Mouse (Mus musculus) midbrain, embryonic 12.5 days (tissue): ENCODE data around the gene Bcas3. TPM values are rescaled to one million over a fixed set of nuclear protein-coding genes. Genes with fewer than 3 reads are reported as not detected.

ENCODE experiments used
- ATAC-seq: fragments of 200-750 bp; cut with Nextera tagmentation; 2 replicates; pipeline ENCODE4 v1.8.0; 2017; ENCODE audit warnings: low read depth, moderate TSS enrichment, moderate library complexity; ENCODE audit not compliant: low FRiP score
- H3K27ac ChIP-seq: fragments of 300-500 bp; sonication (generic); replicated peaks from 2 replicates; pipeline ENCODE4 v1.5.1; 2016; ENCODE audit warnings: mild to moderate bottlenecking
- H3K27me3 ChIP-seq: fragments of 300-500 bp; sonication (generic); 2 replicates; pipeline ENCODE4 v1.6.1; 2016; ENCODE audit warnings: mild to moderate bottlenecking
- H3K36me3 ChIP-seq: fragments of 300-500 bp; sonication (generic); 2 replicates; pipeline ENCODE4 v1.6.1; 2016
- H3K4me1 ChIP-seq: fragments of 300-500 bp; sonication (generic); 2 replicates; pipeline ENCODE4 v1.6.1; 2016
- H3K4me2 ChIP-seq: fragments of 300-500 bp; sonication (generic); replicated peaks from 2 replicates; pipeline ENCODE4 v1.6.1; 2016; ENCODE audit warnings: mild to moderate bottlenecking, moderate library complexity
- H3K4me3 ChIP-seq: fragments of 300-500 bp; sonication (generic); 2 replicates; pipeline ENCODE4 v1.5.1; 2016; ENCODE audit warnings: mild to moderate bottlenecking
- H3K9ac ChIP-seq: fragments of 300-500 bp; sonication (generic); replicated peaks from 2 replicates; pipeline ENCODE4 v1.6.1; 2016; ENCODE audit warnings: mild to moderate bottlenecking, moderate library complexity
- H3K9me3 ChIP-seq: fragments of 300-500 bp; sonication (generic); 2 replicates; pipeline ENCODE4 v1.6.1; 2016; ENCODE audit warnings: mild to moderate bottlenecking
- WGBS: fragments of 180-500 bp; shearing (Covaris S2); methylation state at CpG from one replicate; pipeline ENCODE4 v1.1.7; 2016; 5-methylcytosine and 5-hydroxymethylcytosine counted together
- polyA plus RNA-seq: library from polyadenylated mRNA; unstranded; fragments of >200 nt; fragmentation: Nextera tagmentation; extraction: Ambion mirVana; gene quantifications from 2 replicates; pipeline ENCODE4 v1.2.1, GENCODE M21; 2016

Bcas3 gene
- polyA plus RNA-seq, 1 experiment from 2014 or later: 26.8 TPM

DNA sequence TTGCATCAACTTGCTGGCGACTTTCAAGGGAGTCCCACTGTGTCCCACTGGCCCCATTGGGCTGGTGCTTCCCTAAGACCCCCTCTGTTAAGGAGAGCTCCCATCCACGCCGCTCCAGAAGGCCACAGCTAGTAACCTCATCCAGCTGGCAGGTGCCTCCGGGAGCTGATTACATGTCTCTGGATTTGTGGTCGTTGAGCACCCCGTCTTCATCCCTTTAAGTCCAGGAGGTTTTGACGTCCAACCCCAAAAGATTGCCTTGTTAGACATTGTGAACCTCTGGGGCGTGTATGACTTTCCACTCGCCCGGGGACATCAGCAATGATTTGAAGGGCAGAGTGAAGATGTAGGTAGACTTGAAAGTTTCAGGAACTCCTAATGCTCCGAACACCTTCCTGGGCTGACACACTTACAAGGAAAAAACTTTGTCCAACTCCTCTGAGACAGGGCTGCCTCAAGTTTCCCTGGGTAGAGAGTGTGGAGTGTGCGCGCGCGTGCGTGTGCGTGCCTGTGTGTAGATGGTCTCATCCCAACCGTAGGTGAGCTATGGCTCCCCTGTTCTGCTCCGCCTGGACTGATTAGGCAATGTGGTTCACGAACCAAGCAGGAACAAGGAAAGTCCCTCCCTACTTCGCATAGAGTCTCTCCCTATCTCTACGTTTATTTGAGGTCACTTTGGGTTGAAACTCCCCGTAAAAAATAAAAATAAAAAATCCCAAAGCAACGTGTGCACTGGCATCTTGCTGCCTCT, 489.8 kb downstream of the Bcas3 start:
- ATAC-seq: no peak
- H3K4me2 ChIP-seq: peak overlapping the region; percentile 84
- 3% methylated on average over 24 of the region's 24 CpGs for WGBS
- no peaks in the 10 kb centered on the region for H3K9me3 ChIP-seq
- H3K4me1 ChIP-seq: peaks cover 40% of the 10 kb centered on the region
- H3K27ac ChIP-seq: no peak overlapping the region
- peak overlapping the region; percentile 45 for H3K4me3 ChIP-seq
- H3K27me3 ChIP-seq: peaks cover 96% of the 10 kb centered on the region
- no peaks in the 10 kb centered on the region for H3K36me3 ChIP-seq
- H3K9ac ChIP-seq: no peak overlapping the region

DNA sequence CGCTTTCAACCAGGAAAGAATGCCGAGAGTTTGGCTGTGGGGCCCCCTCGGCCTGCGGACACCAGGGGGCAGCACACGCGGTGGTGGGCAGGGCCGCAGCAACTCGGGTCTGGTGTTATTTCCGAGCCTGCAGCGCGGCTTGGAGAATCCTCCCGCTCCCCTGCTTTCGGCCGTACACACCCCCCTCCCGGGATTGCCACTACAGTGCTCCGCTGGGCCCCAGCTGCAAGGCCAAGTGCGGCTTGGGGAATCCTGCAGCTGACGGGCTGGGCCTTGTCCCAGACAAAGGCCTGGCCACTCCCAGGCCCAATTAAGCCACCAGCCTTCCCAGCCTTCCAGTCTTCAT, 490.4 kb downstream of the Bcas3 start:
- Histone ChIP-seq H3K9me3 (no peaks in the 10 kb centered on the region), H3K36me3 (no peaks in the 10 kb centered on the region), H3K4me1 (peaks cover 35% of the 10 kb centered on the region), H3K27ac (no peak overlapping the region), H3K4me2 (peak overlapping the region; percentile 84), H3K4me3 (peak overlapping the region; percentile 45), H3K27me3 (peaks cover 96% of the 10 kb centered on the region), H3K9ac (peak overlapping the region; percentile 46; the same call in 1 of the 2 replicates)
- WGBS: under 1% methylated on average over 18 of the region's 18 CpGs
- ATAC-seq: peak; percentile 68

DNA sequence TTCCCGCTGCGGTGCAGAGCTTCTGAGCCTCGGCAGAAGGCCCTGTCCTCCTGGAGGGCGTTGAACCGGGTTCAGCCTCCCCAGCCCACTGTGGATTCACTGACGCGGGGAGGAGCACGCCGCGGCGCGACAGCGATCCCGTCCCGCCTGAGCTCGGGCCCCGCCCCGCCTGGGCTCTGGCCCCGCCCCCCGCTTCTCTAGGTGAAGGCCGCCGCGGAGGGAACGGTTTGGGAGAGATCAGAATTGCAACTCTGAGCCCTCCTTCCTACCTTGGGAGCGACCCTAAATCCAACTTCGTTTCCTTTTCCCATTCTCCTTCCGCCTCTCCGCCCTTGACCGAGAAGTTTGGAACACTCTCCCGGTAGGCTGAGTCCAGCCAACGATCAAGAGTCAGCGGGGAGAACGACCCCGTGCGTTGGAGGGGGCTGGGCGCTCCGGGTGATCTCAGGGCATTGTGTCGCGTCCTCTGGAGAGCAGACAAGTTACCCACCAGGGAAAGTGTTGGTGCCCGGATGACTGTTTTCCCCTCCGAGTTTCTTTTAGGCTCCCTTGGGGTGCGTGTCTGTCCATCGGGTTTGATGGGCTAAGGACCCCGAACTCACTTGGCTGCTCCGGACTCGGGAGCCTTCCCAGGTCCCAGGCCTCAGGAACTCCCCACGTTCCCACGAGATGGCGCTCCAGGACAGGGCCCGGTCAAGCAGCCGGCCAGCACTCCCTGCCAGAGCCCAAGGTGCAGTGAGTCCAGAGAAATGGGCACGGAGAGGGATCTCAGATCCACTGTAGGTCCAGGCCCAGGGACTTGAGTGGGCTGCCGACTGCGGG, 491.4 kb downstream of the Bcas3 start:
- Histone ChIP-seq H3K4me2 (peak overlapping the region; percentile 84), H3K9ac (peak overlapping the region; percentile 46), H3K4me1 (peaks cover 41% of the 10 kb centered on the region), H3K27me3 (peaks cover 89% of the 10 kb centered on the region), H3K4me3 (peak overlapping the region; percentile 45), H3K36me3 (no peaks in the 10 kb centered on the region), H3K9me3 (no peaks in the 10 kb centered on the region), H3K27ac (0 out of 2 replicates have a peak overlapping the region, but pooled peaks have one; percentile 11)
- under 1% methylated on average over 54 of the region's 54 CpGs for WGBS
- ATAC-seq: peak; percentile 48

DNA sequence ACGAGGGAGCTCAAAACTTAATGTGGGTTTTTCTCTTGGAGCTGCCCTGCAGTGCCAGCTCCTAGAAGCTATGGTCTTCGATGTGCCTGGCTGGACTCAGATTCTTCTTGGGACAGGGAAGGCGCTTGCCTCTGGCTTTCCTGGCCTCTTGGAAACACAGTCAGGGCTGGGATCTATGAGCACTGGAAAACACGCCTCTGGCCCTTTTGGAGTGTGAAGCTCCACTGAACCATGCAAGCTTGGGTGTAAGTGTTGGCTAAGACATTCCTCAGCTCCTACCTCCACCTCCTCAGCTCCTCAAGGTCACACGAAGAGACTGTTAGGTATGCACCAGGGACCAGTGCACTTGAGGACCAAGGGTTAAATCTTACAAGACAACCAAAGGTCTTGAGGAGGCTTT, 492.0 kb downstream of the Bcas3 start:
- Histone ChIP-seq H3K4me2 (peak overlapping the region; percentile 84), H3K36me3 (no peaks in the 10 kb centered on the region), H3K4me3 (no peak overlapping the region), H3K9me3 (no peaks in the 10 kb centered on the region), H3K27me3 (peaks cover 87% of the 10 kb centered on the region), H3K9ac (no peak overlapping the region), H3K4me1 (peaks cover 41% of the 10 kb centered on the region), H3K27ac (no peak overlapping the region)
- no peak for ATAC-seq
- 37% methylated on average over 5 of the region's 5 CpGs for WGBS

DNA sequence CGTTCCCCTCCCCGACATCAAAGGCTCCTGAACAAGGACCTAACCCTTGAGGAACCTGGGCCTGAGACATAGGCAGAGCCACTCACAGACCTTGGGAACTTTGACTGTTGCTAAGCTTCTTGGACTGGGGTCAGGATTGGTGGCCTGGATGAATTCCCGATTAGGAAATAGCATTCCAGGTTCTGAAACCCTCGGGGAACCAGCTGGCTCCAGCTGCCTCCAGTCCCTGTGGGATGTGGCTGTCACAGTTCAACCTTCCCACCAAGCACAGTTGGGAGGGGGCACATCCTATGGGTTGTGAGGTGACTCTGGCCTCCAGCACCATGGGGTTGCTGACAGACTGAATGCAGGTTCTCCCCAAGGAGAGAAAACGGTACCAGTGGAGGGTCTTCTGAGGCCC, 493.0 kb downstream of the Bcas3 start:
- H3K4me3 ChIP-seq: no peak overlapping the region
- H3K36me3 ChIP-seq: no peaks in the 10 kb centered on the region
- peaks cover 83% of the 10 kb centered on the region for H3K27me3 ChIP-seq
- H3K9ac ChIP-seq: no peak overlapping the region
- H3K4me2 ChIP-seq: no peak overlapping the region
- no peaks in the 10 kb centered on the region for H3K9me3 ChIP-seq
- peaks cover 34% of the 10 kb centered on the region for H3K4me1 ChIP-seq
- no peak for ATAC-seq
- whole genome bisulfite sequencing: 50% methylated on average over 5 of the region's 5 CpGs
- no peak overlapping the region for H3K27ac ChIP-seq

DNA sequence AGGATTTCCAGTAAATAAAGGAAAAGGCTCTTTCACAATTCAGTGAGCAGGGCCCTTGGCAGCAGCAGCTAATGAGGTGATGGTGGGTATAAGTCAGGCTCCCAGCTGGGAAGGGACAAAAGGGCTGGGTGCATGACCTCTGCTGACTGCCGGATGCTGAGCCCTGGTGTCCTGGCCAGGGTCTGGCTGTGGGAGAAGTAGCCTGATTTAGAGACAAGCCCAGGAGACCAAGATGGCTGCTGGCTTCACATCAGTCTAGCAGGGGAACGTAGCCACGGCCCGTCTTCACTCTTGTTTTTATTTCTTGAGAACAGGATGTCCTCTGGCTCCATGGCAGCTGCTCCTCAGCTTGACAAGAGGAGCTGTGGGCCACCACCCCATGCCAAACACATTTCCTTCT, 493.5 kb downstream of the Bcas3 start:
- Histone ChIP-seq H3K4me3 (no peak overlapping the region), H3K4me2 (no peak overlapping the region), H3K9ac (no peak overlapping the region), H3K4me1 (peaks cover 33% of the 10 kb centered on the region), H3K36me3 (no peaks in the 10 kb centered on the region), H3K9me3 (no peaks in the 10 kb centered on the region), H3K27ac (no peak overlapping the region), H3K27me3 (peaks cover 77% of the 10 kb centered on the region)
- WGBS: 56% methylated on average over 4 of the region's 4 CpGs
- ATAC-seq: no peak

DNA sequence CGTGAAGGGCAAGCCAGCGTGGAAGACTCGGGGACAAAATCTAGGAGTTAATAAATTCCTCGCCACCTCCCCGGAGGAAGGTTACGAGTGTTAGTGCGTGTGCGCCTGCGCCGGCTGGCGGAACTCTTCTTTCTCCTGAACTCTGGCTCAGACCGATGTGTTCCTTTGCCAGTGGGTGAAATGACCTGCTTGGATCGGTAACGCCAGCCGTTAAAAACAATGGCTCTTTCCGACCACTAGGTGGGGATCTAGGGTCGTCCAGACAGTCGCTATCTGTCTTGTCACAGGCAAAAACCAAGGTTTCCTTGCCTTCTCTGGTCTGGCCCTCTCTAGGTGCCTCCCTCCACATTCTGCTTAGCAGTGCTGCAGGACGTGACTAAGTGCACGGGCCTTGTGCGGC, 496.1 kb downstream of the Bcas3 start:
- H3K36me3 ChIP-seq: no peaks in the 10 kb centered on the region
- WGBS: 1% methylated on average over 21 of the region's 21 CpGs
- peak overlapping the region; percentile 28 for H3K4me3 ChIP-seq
- peaks cover 12% of the 10 kb centered on the region for H3K4me1 ChIP-seq
- no peak overlapping the region for H3K27ac ChIP-seq
- no peaks in the 10 kb centered on the region for H3K9me3 ChIP-seq
- peak overlapping the region; percentile 56 for H3K4me2 ChIP-seq
- H3K27me3 ChIP-seq: peaks cover 52% of the 10 kb centered on the region
- 0 out of 2 replicates have a peak, but pooled peaks have one; percentile 27 for ATAC-seq
- H3K9ac ChIP-seq: 0 out of 2 replicates have a peak overlapping the region, but pooled peaks have one; percentile 47

DNA sequence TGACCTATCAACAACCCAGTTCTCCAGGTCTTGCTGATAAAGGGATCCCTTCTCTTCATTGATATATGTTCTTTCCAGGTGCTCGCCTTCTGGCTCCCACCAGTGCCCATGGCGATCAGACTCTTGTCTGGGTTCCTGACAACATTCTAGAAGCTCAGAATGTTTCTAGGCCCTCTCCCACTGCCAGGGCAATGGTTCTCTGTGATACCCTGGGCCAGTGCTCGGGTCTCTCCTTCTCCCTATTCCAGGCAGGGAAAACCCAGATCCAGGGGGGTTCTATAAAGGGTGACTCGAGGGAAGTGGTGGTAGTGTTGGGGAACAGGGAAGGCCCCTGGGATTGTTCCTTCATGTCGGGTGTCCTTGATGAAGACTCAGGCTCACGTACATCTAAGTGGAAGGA, 497.3 kb downstream of the Bcas3 start, which contains the start of gene Gm11444:
Gene Gm11444 (minus strand): TSS at position 101 of the 400 bp plus-strand sequence.
- Histone ChIP-seq H3K4me3 (no peak within 1 kb of the TSS; the same call in 1 of the 2 replicates), H3K9ac (no peak within 1 kb of the TSS), H3K36me3 (no peaks in the 10 kb centered on the region), H3K9me3 (no peaks in the 10 kb centered on the region), H3K4me2 (peak within 1 kb of the TSS; percentile 56), H3K27ac (no peak within 1 kb of the TSS), H3K4me1 (peaks cover 6% of the 10 kb centered on the region; the same call in 1 of the 2 replicates), H3K27me3 (peaks cover 40% of the 10 kb centered on the region)
- no peak for ATAC-seq
- 80% methylated on average over 6 of the region's 6 CpGs for WGBS

DNA sequence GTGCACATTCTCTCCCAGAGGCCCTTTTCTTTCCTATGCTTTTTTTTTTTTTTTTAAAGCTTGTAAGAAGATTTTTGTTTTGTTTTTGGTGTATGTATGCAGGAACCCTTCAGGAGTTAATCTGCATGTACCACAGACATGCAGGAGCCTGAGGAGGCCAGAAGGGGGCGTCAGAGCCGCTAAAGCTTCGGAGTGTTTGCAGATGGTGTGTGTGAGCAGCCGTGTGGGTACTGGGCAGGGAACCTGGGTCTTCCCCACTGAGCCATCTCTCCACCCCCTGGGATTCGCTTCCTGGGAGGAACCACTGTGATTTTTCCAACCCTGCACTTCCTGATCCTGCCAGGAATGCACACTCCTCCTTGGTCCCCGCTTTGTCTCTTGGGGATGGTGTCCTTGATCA, 497.8 kb downstream of the Bcas3 start:
- H3K4me3 ChIP-seq: no peak overlapping the region
- H3K9ac ChIP-seq: no peak overlapping the region
- no peak for ATAC-seq
- H3K27ac ChIP-seq: no peak overlapping the region
- peaks cover 38% of the 10 kb centered on the region for H3K27me3 ChIP-seq
- 40% methylated on average over 6 of the region's 6 CpGs for WGBS
- H3K36me3 ChIP-seq: no peaks in the 10 kb centered on the region
- H3K4me2 ChIP-seq: no peak overlapping the region
- H3K9me3 ChIP-seq: no peaks in the 10 kb centered on the region
- H3K4me1 ChIP-seq: peaks cover 6% of the 10 kb centered on the region; the same call in 1 of the 2 replicates

DNA sequence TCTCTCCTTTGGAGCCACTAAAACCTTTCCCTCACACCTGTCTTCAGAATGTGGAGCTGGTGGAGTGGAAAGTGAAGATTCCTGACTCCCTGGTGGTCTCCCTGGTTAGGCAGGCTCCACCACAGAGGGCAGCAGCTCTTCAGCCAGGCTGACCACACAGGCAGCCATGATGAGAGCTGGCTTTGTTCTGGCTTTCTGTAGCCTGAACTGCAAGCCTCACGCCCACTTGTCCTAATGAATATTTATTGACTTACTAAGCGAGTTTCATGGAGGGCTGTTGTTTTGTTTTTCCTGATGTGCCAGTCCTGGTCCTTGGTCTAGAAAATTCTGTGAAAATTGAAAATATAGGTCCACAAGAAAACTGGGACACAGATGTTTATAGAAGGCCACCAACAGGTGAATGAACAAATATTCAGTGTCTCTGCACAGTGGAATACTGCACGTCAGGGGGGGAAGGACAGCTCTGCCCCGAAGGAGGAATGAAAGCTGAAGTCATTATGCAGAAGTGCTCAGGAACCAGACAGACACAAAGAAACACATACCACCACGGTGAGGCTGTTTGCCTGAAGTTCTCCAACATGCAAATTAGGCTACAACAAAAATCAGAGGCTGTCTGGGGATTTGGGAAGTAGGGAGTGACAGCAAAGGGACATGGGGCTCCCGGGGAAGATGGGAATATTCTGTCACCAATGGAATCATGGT, 505.2 kb downstream of the Bcas3 start:
- peak; percentile 66 for ATAC-seq
- Histone ChIP-seq H3K9me3 (no peaks in the 10 kb centered on the region), H3K4me2 (0 out of 2 replicates have a peak overlapping the region, but pooled peaks have one; percentile 15), H3K4me1 (peaks cover 13% of the 10 kb centered on the region), H3K9ac (no peak overlapping the region), H3K4me3 (no peak overlapping the region), H3K36me3 (no peaks in the 10 kb centered on the region), H3K27ac (peak overlapping the region; percentile 50), H3K27me3 (peaks cover 13% of the 10 kb centered on the region)
- 10% methylated on average over 6 of the region's 6 CpGs for WGBS

DNA sequence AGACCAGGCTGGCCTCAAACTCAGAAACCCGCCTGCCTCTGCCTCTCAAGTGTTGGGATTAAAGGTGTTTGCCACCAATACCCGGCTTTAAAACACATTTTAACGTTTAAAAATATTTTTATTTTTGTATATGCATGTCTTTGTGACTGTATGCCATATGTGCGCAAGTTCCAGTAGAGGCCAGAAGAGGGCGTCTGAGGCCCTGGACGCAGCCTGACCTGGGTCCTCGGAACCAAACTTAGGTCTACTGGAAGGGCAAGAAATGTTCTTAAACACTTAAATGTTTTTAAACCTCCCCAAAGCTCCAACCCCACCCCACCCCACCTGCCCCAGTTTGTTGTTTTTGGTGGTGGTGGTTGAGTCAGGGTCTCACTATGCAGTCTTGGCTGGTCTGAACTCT, 511.4 kb downstream of the Bcas3 start:
- Histone ChIP-seq H3K4me1 (no peaks in the 10 kb centered on the region), H3K36me3 (no peaks in the 10 kb centered on the region), H3K4me3 (no peak overlapping the region), H3K27me3 (peaks cover 7% of the 10 kb centered on the region; the same call in 1 of the 2 replicates), H3K27ac (no peak overlapping the region), H3K4me2 (no peak overlapping the region), H3K9me3 (no peaks in the 10 kb centered on the region), H3K9ac (no peak overlapping the region)
- no peak for ATAC-seq
- 40% methylated on average over 7 of the region's 7 CpGs for WGBS
